Mouse (Mus musculus) myocyte (in vitro differentiated cells): Measurements from ENCODE around the gene Itsn1. TPM values are rescaled to one million over a fixed set of nuclear protein-coding genes. Genes with fewer than 3 reads are reported as not detected.

ENCODE experiments used
- H3K27me3 ChIP-seq: one replicate; pipeline ENCODE4 v1.6.1; 2011; ENCODE audit not compliant: control insufficient read depth, insufficient read depth, insufficient read length
- H3K36me3 ChIP-seq: one replicate; pipeline ENCODE4 v1.6.1; 2011; ENCODE audit not compliant: control insufficient read depth, insufficient read depth
- H3K4me2 ChIP-seq: one replicate; pipeline ENCODE4 v1.6.1; 2011; ENCODE audit warnings: low read depth, control low read depth
- H3K4me3 ChIP-seq: one replicate; pipeline ENCODE4 v1.5.1; 2011; ENCODE audit warnings: mild to moderate bottlenecking, control low read depth, moderate library complexity
- H3K79me2 ChIP-seq: one replicate; pipeline ENCODE4 v1.6.1; 2011; ENCODE audit not compliant: control insufficient read depth, insufficient read depth
- H3ac ChIP-seq: one replicate; pipeline ENCODE4 v1.6.1; 2011; ENCODE audit not compliant: control insufficient read depth, insufficient read length
- CEBPB ChIP-seq: IDR thresholded peaks from 2 replicates; pipeline ENCODE4 v1.6.1; 2011; ENCODE audit warnings: mild to moderate bottlenecking, moderate library complexity; ENCODE audit not compliant: poor library complexity, insufficient read depth, severe bottlenecking
- E2F4 ChIP-seq: IDR thresholded peaks from one replicate; pipeline ENCODE4 v1.6.1; 2011; ENCODE audit warnings: mild to moderate bottlenecking, control low read depth, moderate library complexity; ENCODE audit not compliant: insufficient read depth
- MAX ChIP-seq: IDR thresholded peaks from one replicate; pipeline ENCODE4 v1.6.1; 2011; ENCODE audit warnings: low read depth, mild to moderate bottlenecking, control low read depth
- MYOD1 ChIP-seq, 3 experiments: IDR thresholded peaks; one replicate each; pipeline ENCODE4 v1.6.1; 2011; ENCODE audit warnings: control low read depth in 2 of 3, low read depth in 2 of 3, mild to moderate bottlenecking in 2 of 3, moderate library complexity in 1 of 3; ENCODE audit not compliant: insufficient read length in 2 of 3, control insufficient read depth in 1 of 3
- MYOG ChIP-seq, 3 experiments: IDR thresholded peaks; one replicate each; pipeline ENCODE4 v1.6.1; 2011; ENCODE audit warnings: control low read depth in 2 of 3, low read depth in 2 of 3, mild to moderate bottlenecking in 2 of 3; ENCODE audit not compliant: insufficient read length in 2 of 3, control insufficient read depth in 1 of 3, insufficient read depth in 1 of 3
- POLR2A ChIP-seq: IDR thresholded peaks from one replicate; pipeline ENCODE4 v1.6.1; 2011; ENCODE audit warnings: low read depth, mild to moderate bottlenecking, control low read depth, moderate library complexity; ENCODE audit not compliant: insufficient read length
- POLR2AphosphoS2 ChIP-seq: IDR thresholded peaks from one replicate; pipeline ENCODE4 v1.6.1; 2011; ENCODE audit warnings: low read depth, control low read depth; ENCODE audit not compliant: insufficient read length
- REST ChIP-seq: IDR thresholded peaks from one replicate; pipeline ENCODE4 v1.6.1; 2011; ENCODE audit warnings: mild to moderate bottlenecking, control low read depth, moderate library complexity; ENCODE audit not compliant: insufficient read depth, insufficient read length
- SRF ChIP-seq: IDR thresholded peaks from one replicate; pipeline ENCODE4 v1.6.1; 2011; ENCODE audit warnings: low read depth; ENCODE audit not compliant: control insufficient read depth, insufficient read length
- TCF12 ChIP-seq: IDR thresholded peaks from one replicate; pipeline ENCODE4 v1.6.1; 2011; ENCODE audit warnings: mild to moderate bottlenecking, control low read depth; ENCODE audit not compliant: poor library complexity, insufficient read depth, severe bottlenecking
- TCF3 ChIP-seq: IDR thresholded peaks from one replicate; pipeline ENCODE4 v1.6.1; 2011; ENCODE audit warnings: low read depth, control low read depth; ENCODE audit not compliant: insufficient read length
- USF1 ChIP-seq: IDR thresholded peaks from one replicate; pipeline ENCODE4 v1.6.1; 2011; ENCODE audit warnings: low read depth, mild to moderate bottlenecking, control low read depth, moderate library complexity
- polyA plus RNA-seq: library from polyadenylated mRNA; unstranded; fragments of >200 nt; fragmentation: generic; extraction: Trizol; gene quantifications from one replicate; pipeline ENCODE4 v1.2.1, GENCODE M21; 2012; ENCODE audit warnings: missing spikeins

Gene Itsn1
- polyA plus RNA-seq, 1 experiment, result 27.5 TPM

- Histone ChIP-seq H3K27me3 (no peaks in the 10 kb centered on the region), H3K79me2 (no peaks in the 10 kb centered on the region), H3ac (no peak overlapping the region), H3K4me2 (peak overlapping the region; percentile 56), H3K36me3 (no peaks in the 10 kb centered on the region), H3K4me3 (peak overlapping the region; percentile 4)
- TF ChIP-seq SRF (no peak), POLR2A (no peak), E2F4 (no peak), MYOG (IDR thresholded peaks at IDR 0.05; ENCODE audit: control insufficient read depth in 1 of 3, insufficient read depth in 1 of 3, insufficient read length in 2 of 3, low read depth in 2 of 3) (no peak), MYOD1 (IDR thresholded peaks at IDR 0.05; ENCODE audit: control insufficient read depth in 1 of 3, insufficient read length in 2 of 3, low read depth in 2 of 3) (no peak), MAX (no peak), POLR2AphosphoS2 (no peak), REST (no peak), CEBPB (no peak), USF1 (no peak), TCF3 (no peak), TCF12 (no peak)
Observed at GRCm38 (mm10) chr16:91969516-91970031, 240.5 kb downstream of the Itsn1 start.

Other genes starting within 250 kb of the Itsn1 start
- gene Ifnar1, start 244.0 kb upstream of the Itsn1 start, polyA plus RNA-seq, result 16.2 TPM
- gene Ifngr2, start 182.2 kb upstream of the Itsn1 start, polyA plus RNA-seq, result 18.7 TPM
- 11.4 TPM for gene Tmem50b, start 131.5 kb upstream of the Itsn1 start, polyA plus RNA-seq
- 0.80 TPM for gene Dnajc28, start 110.3 kb upstream of the Itsn1 start, polyA plus RNA-seq
- gene Gart, start 82.3 kb upstream of the Itsn1 start, polyA plus RNA-seq, result 64.1 TPM
- 48.7 TPM for gene Son, start 81.8 kb upstream of the Itsn1 start, polyA plus RNA-seq
- gene Donson, start 40.5 kb upstream of the Itsn1 start, polyA plus RNA-seq, result 3.5 TPM
- gene Cryzl1, start 306 bp upstream of the Itsn1 start, polyA plus RNA-seq, result 27.6 TPM